Mouse (Mus musculus): Measurements from ENCODE around the gene Tfap2c. TPM values are rescaled to one million over a fixed set of nuclear protein-coding genes. Genes with fewer than 3 reads are reported as not detected.
A peak's percentile ranks its signal among the peaks of the same experiment; 100 is the strongest.

Tfap2c gene
- polyA plus RNA-seq, 1 experiment from 2014 or later, result 0.25 TPM

GRCm38 (mm10) chr2:172561016-172561415 is 11.6 kb downstream of the Tfap2c start:
- H3K36me3 ChIP-seq (ENCODE audit: control insufficient read depth, insufficient read depth, low read length), result no peaks in the 10 kb centered on the region
- WGBS, result 26% methylated on average over 10 of the region's 10 CpGs
- H3K27me3 ChIP-seq (ENCODE audit: control insufficient read depth, insufficient read depth, low read depth, low read length), result peaks cover 46% of the 10 kb centered on the region
- H3K4me3 ChIP-seq (ENCODE audit: low read depth, low read length), result no peak overlapping the region
- ATAC-seq, result no peak
- H3K9ac ChIP-seq (ENCODE audit: low read depth, low read length), result no peak overlapping the region
- H3K27ac ChIP-seq (ENCODE audit: low read length), result no peak overlapping the region
- no peak overlapping the region for H3K4me2 ChIP-seq (ENCODE audit: low read length)
- no peaks in the 10 kb centered on the region for H3K9me3 ChIP-seq (replicated peaks; ENCODE audit: control insufficient read depth, low read length, poor library complexity, severe bottlenecking)
- H3K4me1 ChIP-seq (ENCODE audit: control insufficient read depth, insufficient read depth, low read length), result no peaks in the 10 kb centered on the region

GRCm38 (mm10) chr2:172567835-172568234 is 18.4 kb downstream of the Tfap2c start:
- Histone ChIP-seq H3K27ac (ENCODE audit: low read length) (no peak overlapping the region), H3K36me3 (ENCODE audit: control insufficient read depth, insufficient read depth, low read length) (no peaks in the 10 kb centered on the region), H3K4me3 (ENCODE audit: low read depth, low read length) (no peak overlapping the region), H3K9ac (ENCODE audit: low read depth, low read length) (no peak overlapping the region), H3K27me3 (ENCODE audit: control insufficient read depth, insufficient read depth, low read depth, low read length) (no peaks in the 10 kb centered on the region; the same call in 1 of the 2 replicates), H3K9me3 (replicated peaks; ENCODE audit: control insufficient read depth, low read length, poor library complexity, severe bottlenecking) (no peaks in the 10 kb centered on the region), H3K4me2 (ENCODE audit: low read length) (no peak overlapping the region), H3K4me1 (ENCODE audit: control insufficient read depth, insufficient read depth, low read length) (no peaks in the 10 kb centered on the region)
- 85% methylated on average over 9 of the region's 9 CpGs for WGBS
- ATAC-seq, result no peak

GRCm38 (mm10) chr2:172568466-172568865 is 19.1 kb downstream of the Tfap2c start:
- Histone ChIP-seq H3K36me3 (ENCODE audit: control insufficient read depth, insufficient read depth, low read length) (no peaks in the 10 kb centered on the region), H3K9ac (ENCODE audit: low read depth, low read length) (no peak overlapping the region), H3K4me1 (ENCODE audit: control insufficient read depth, insufficient read depth, low read length) (no peaks in the 10 kb centered on the region), H3K4me2 (ENCODE audit: low read length) (no peak overlapping the region), H3K27ac (ENCODE audit: low read length) (no peak overlapping the region), H3K27me3 (ENCODE audit: control insufficient read depth, insufficient read depth, low read depth, low read length) (no peaks in the 10 kb centered on the region; the same call in 1 of the 2 replicates), H3K9me3 (replicated peaks; ENCODE audit: control insufficient read depth, low read length, poor library complexity, severe bottlenecking) (no peaks in the 10 kb centered on the region), H3K4me3 (ENCODE audit: low read depth, low read length) (no peak overlapping the region)
- no peak for ATAC-seq
- 94% methylated on average over 2 of the region's 2 CpGs for WGBS

- H3K9ac ChIP-seq (ENCODE audit: low read depth, low read length), result no peak overlapping the region
- H3K36me3 ChIP-seq (ENCODE audit: control insufficient read depth, insufficient read depth, low read length), result no peaks in the 10 kb centered on the region
- H3K4me3 ChIP-seq (ENCODE audit: low read depth, low read length), result no peak overlapping the region
- no peak for ATAC-seq
- H3K4me2 ChIP-seq (ENCODE audit: low read length), result no peak overlapping the region
- H3K4me1 ChIP-seq (ENCODE audit: control insufficient read depth, insufficient read depth, low read length), result peaks cover 4% of the 10 kb centered on the region; the same call in 1 of the 2 replicates
- H3K27me3 ChIP-seq (ENCODE audit: control insufficient read depth, insufficient read depth, low read depth, low read length), result no peaks in the 10 kb centered on the region
- WGBS, result 63% methylated on average over 2 of the region's 2 CpGs
- H3K27ac ChIP-seq (ENCODE audit: low read length), result no peak overlapping the region
- no peaks in the 10 kb centered on the region for H3K9me3 ChIP-seq (replicated peaks; ENCODE audit: control insufficient read depth, low read length, poor library complexity, severe bottlenecking)
Measured at GRCm38 (mm10) chr2:172577196-172577766, 27.9 kb downstream of the Tfap2c start.

GRCm38 (mm10) chr2:172579221-172579620 is 29.8 kb downstream of the Tfap2c start:
- Histone ChIP-seq H3K4me1 (ENCODE audit: control insufficient read depth, insufficient read depth, low read length) (peaks cover 4% of the 10 kb centered on the region; the same call in 1 of the 2 replicates), H3K27me3 (ENCODE audit: control insufficient read depth, insufficient read depth, low read depth, low read length) (no peaks in the 10 kb centered on the region), H3K9ac (ENCODE audit: low read depth, low read length) (no peak overlapping the region), H3K4me2 (ENCODE audit: low read length) (no peak overlapping the region), H3K36me3 (ENCODE audit: control insufficient read depth, insufficient read depth, low read length) (no peaks in the 10 kb centered on the region), H3K9me3 (replicated peaks; ENCODE audit: control insufficient read depth, low read length, poor library complexity, severe bottlenecking) (no peaks in the 10 kb centered on the region), H3K4me3 (ENCODE audit: low read depth, low read length) (no peak overlapping the region), H3K27ac (ENCODE audit: low read length) (no peak overlapping the region)
- ATAC-seq, result 0 out of 2 replicates have a peak, but pooled peaks have one; percentile 36
- 67% methylated on average over 5 of the region's 5 CpGs for WGBS

GRCm38 (mm10) chr2:172580536-172581265 is 31.3 kb downstream of the Tfap2c start:
- H3K4me3 ChIP-seq (ENCODE audit: low read depth, low read length), result no peak overlapping the region
- WGBS, result 48% methylated on average over 12 of the region's 12 CpGs
- H3K9ac ChIP-seq (ENCODE audit: low read depth, low read length), result 0 out of 2 replicates have a peak overlapping the region, but pooled peaks have one; percentile 7
- no peaks in the 10 kb centered on the region for H3K36me3 ChIP-seq (ENCODE audit: control insufficient read depth, insufficient read depth, low read length)
- no peak for ATAC-seq
- H3K27me3 ChIP-seq (ENCODE audit: control insufficient read depth, insufficient read depth, low read depth, low read length), result no peaks in the 10 kb centered on the region
- H3K4me1 ChIP-seq (ENCODE audit: control insufficient read depth, insufficient read depth, low read length), result peaks cover 4% of the 10 kb centered on the region; the same call in 1 of the 2 replicates
- no peak overlapping the region for H3K27ac ChIP-seq (ENCODE audit: low read length)
- no peak overlapping the region for H3K4me2 ChIP-seq (ENCODE audit: low read length)
- no peaks in the 10 kb centered on the region for H3K9me3 ChIP-seq (replicated peaks; ENCODE audit: control insufficient read depth, low read length, poor library complexity, severe bottlenecking)

- Histone ChIP-seq H3K4me1 (ENCODE audit: control insufficient read depth, insufficient read depth, low read length) (peaks cover 4% of the 10 kb centered on the region; the same call in 1 of the 2 replicates), H3K27me3 (ENCODE audit: control insufficient read depth, insufficient read depth, low read depth, low read length) (peaks cover 3% of the 10 kb centered on the region; the same call in 1 of the 2 replicates), H3K27ac (ENCODE audit: low read length) (no peak overlapping the region), H3K4me2 (ENCODE audit: low read length) (no peak overlapping the region), H3K9ac (ENCODE audit: low read depth, low read length) (no peak overlapping the region), H3K4me3 (ENCODE audit: low read depth, low read length) (no peak overlapping the region), H3K36me3 (ENCODE audit: control insufficient read depth, insufficient read depth, low read length) (no peaks in the 10 kb centered on the region), H3K9me3 (replicated peaks; ENCODE audit: control insufficient read depth, low read length, poor library complexity, severe bottlenecking) (no peaks in the 10 kb centered on the region)
- WGBS, result 33% methylated on average over 7 of the region's 7 CpGs
- ATAC-seq, result no peak
Measured at GRCm38 (mm10) chr2:172583312-172583711, 33.9 kb downstream of the Tfap2c start.

GRCm38 (mm10) chr2:172585329-172585728 is 35.9 kb downstream of the Tfap2c start:
- no peak overlapping the region for H3K4me2 ChIP-seq (ENCODE audit: low read length)
- H3K9ac ChIP-seq (ENCODE audit: low read depth, low read length), result no peak overlapping the region
- H3K27ac ChIP-seq (ENCODE audit: low read length), result no peak overlapping the region
- H3K4me3 ChIP-seq (ENCODE audit: low read depth, low read length), result no peak overlapping the region
- peaks cover 3% of the 10 kb centered on the region; the same call in 1 of the 2 replicates for H3K27me3 ChIP-seq (ENCODE audit: control insufficient read depth, insufficient read depth, low read depth, low read length)
- H3K9me3 ChIP-seq (replicated peaks; ENCODE audit: control insufficient read depth, low read length, poor library complexity, severe bottlenecking), result no peaks in the 10 kb centered on the region
- WGBS, result 92% methylated on average over 6 of the region's 6 CpGs
- ATAC-seq, result no peak
- H3K36me3 ChIP-seq (ENCODE audit: control insufficient read depth, insufficient read depth, low read length), result no peaks in the 10 kb centered on the region
- no peaks in the 10 kb centered on the region for H3K4me1 ChIP-seq (ENCODE audit: control insufficient read depth, insufficient read depth, low read length)

- Histone ChIP-seq H3K27ac (ENCODE audit: low read length) (no peak overlapping the region), H3K9ac (ENCODE audit: low read depth, low read length) (no peak overlapping the region), H3K9me3 (replicated peaks; ENCODE audit: control insufficient read depth, low read length, poor library complexity, severe bottlenecking) (no peaks in the 10 kb centered on the region), H3K27me3 (ENCODE audit: control insufficient read depth, insufficient read depth, low read depth, low read length) (peaks cover 3% of the 10 kb centered on the region; the same call in 1 of the 2 replicates), H3K4me3 (ENCODE audit: low read depth, low read length) (no peak overlapping the region), H3K36me3 (ENCODE audit: control insufficient read depth, insufficient read depth, low read length) (no peaks in the 10 kb centered on the region), H3K4me2 (ENCODE audit: low read length) (no peak overlapping the region), H3K4me1 (ENCODE audit: control insufficient read depth, insufficient read depth, low read length) (no peaks in the 10 kb centered on the region)
- no peak for ATAC-seq
- WGBS, result 100% methylated on average over 1 of the region's 1 CpGs
Measured at GRCm38 (mm10) chr2:172589048-172589447, 39.7 kb downstream of the Tfap2c start.

All from midbrain, embryonic 16.5 days (tissue).